In genomic region chr12:52950660-52951059, GRCm38 (mm10) we compare ENCODE assay signal across 19 mouse cellular contexts.
DNase-seq lines count a peak whose midpoint lies in the region; TF ChIP-seq lines count a peak whose summit lies in the region.
"Had no signal": no experiment of that assay in that cellular context is flagged by ENCODE, and none has a peak within 500 bp of the region (broad histone marks: within the 10 kb centered on the region; RNA-seq: fewer than 3 reads in every experiment).

No protein-coding gene starts in this region.

- no peak overlapping the region for H3ac ChIP-seq in myocyte (ENCODE audit: control insufficient read depth, insufficient read length)

- no peaks in the 10 kb centered on the region for H3K36me3 ChIP-seq in myocyte (ENCODE audit: control insufficient read depth, insufficient read depth)
- H3K36me3 ChIP-seq: embryonic facial prominence, embryonic 10.5 days; forebrain, embryonic 12.5 days; hindbrain, embryonic 10.5 days had no signal

- no peaks in the 10 kb centered on the region for H3K27me3 ChIP-seq in myocyte (ENCODE audit: control insufficient read depth, insufficient read depth, insufficient read length)
- H3K27me3 ChIP-seq: forebrain, embryonic 12.5 days; midbrain, embryonic 12.5 days had no signal

- no peak overlapping the region for H3K4me3 ChIP-seq in myocyte
- H3K4me3 ChIP-seq in gastrocnemius, adult 2 months, result no peak overlapping the region
- H3K4me3 ChIP-seq: embryonic facial prominence, embryonic 10.5 days; forebrain, embryonic 12.5 days; hindbrain, embryonic 10.5 days; left cerebral cortex, adult 2 months; midbrain, embryonic 12.5 days had no signal

- TF ChIP-seq CTCF in gastrocnemius, adult 2 months (IDR thresholded peaks at IDR 0.05), result no peak

- H3K4me2 ChIP-seq in myocyte (ENCODE audit: low read depth), result peak overlapping the region; percentile 44
- H3K4me2 ChIP-seq: forebrain, embryonic 12.5 days; lung, embryonic 14.5 days; midbrain, embryonic 12.5 days had no signal

- TF ChIP-seq POLR2A in myocyte (IDR thresholded peaks at IDR 0.05; ENCODE audit: insufficient read length, low read depth), result no peak

- peak; percentile 29 for DNase-seq in urinary bladder, postnatal 14 days (ENCODE audit: low spot score)
- no peak for DNase-seq in urinary bladder, adult 2 months (ENCODE audit: low spot score)
- DNase-seq in MN1 (ENCODE audit: low spot score), result peak; percentile 57
- DNase-seq in adrenal gland, postnatal 14 days, result peak; percentile 34
- DNase-seq in gastrocnemius, adult 2 months, result no peak
- no peak for DNase-seq in testis, postnatal 14 days (ENCODE audit: low spot score)
- DNase-seq: cerebellum, adult 9-10 months; kidney, postnatal 4 days; lung, embryonic 14.5 days; right cerebral cortex, postnatal 14 days had no signal

- no peak overlapping the region for H3K27ac ChIP-seq in gastrocnemius, adult 2 months
- H3K27ac ChIP-seq: embryonic facial prominence, embryonic 10.5 days; forebrain, embryonic 12.5 days; hindbrain, embryonic 10.5 days; hindbrain, postnatal 0 days; left cerebral cortex, adult 2 months; liver, embryonic 14.5 days; midbrain, embryonic 12.5 days; stomach, postnatal 0 days had no signal

- no peaks in the 10 kb centered on the region for H3K79me2 ChIP-seq in myocyte (ENCODE audit: control insufficient read depth, insufficient read depth)

- intact Hi-C loops in gastrocnemius, adult 2 months (cut with DNase I), result no loop called here

TF ChIP-seq in myocyte, 11 proteins besides CTCF, POLR2A, EP300 and RAD21:
- TF ChIP-seq TCF3 (IDR thresholded peaks at IDR 0.05; ENCODE audit: insufficient read length, low read depth), result no peak
- peak; percentile 20 for TF ChIP-seq TCF12 (IDR thresholded peaks at IDR 0.05; ENCODE audit: insufficient read depth, poor library complexity, severe bottlenecking)
- peak; percentile 11 for TF ChIP-seq USF1 (IDR thresholded peaks at IDR 0.05; ENCODE audit: low read depth)
- peak; percentile 35 to 72 (median 64) for TF ChIP-seq MYOD1 (IDR thresholded peaks at IDR 0.05; ENCODE audit: control insufficient read depth in 1 of 3, insufficient read length in 2 of 3, low read depth in 2 of 3)
- no peak for TF ChIP-seq E2F4 (IDR thresholded peaks at IDR 0.05; ENCODE audit: insufficient read depth)
- peak in 1 of 3 experiments; percentile 21 for TF ChIP-seq MYOG (IDR thresholded peaks at IDR 0.05; ENCODE audit: control insufficient read depth in 1 of 3, insufficient read depth in 1 of 3, insufficient read length in 2 of 3, low read depth in 2 of 3)

Comparison
In these comparisons a context has a peak if more than half of its experiments do, and no peak if none do; other contexts are left out.
1. DNase-seq: peak in urinary bladder, postnatal 14 days (single experiment), MN1 (single experiment) and adrenal gland, postnatal 14 days (single experiment); none in urinary bladder, adult 2 months (single experiment), gastrocnemius, adult 2 months (single experiment) and testis, postnatal 14 days (single experiment).